Mouse (Mus musculus) erythroblast, embryonic 14.5 days (primary cell): Measurements from ENCODE around the gene Astn2.

Experiments used
- GATA1 ChIP-seq: IDR thresholded peaks from 2 replicates; pipeline ENCODE4 v1.6.1; 2012; ENCODE audit warnings: low read length, inconsistent platforms, mixed read lengths
- TAL1 ChIP-seq: IDR thresholded peaks from 3 replicates; pipeline ENCODE4 v1.6.1; 2012; ENCODE audit warnings: low read length, inconsistent platforms, mixed read lengths

- TF ChIP-seq GATA1 (no peak), TAL1 (no peak)
Measured at GRCm38 (mm10) chr4:65719610-65720009, 684.8 kb downstream of the Astn2 start.
